Mouse (Mus musculus): ENCODE measurements around the gene Lmnb2.

The Lmnb2 gene

DNA sequence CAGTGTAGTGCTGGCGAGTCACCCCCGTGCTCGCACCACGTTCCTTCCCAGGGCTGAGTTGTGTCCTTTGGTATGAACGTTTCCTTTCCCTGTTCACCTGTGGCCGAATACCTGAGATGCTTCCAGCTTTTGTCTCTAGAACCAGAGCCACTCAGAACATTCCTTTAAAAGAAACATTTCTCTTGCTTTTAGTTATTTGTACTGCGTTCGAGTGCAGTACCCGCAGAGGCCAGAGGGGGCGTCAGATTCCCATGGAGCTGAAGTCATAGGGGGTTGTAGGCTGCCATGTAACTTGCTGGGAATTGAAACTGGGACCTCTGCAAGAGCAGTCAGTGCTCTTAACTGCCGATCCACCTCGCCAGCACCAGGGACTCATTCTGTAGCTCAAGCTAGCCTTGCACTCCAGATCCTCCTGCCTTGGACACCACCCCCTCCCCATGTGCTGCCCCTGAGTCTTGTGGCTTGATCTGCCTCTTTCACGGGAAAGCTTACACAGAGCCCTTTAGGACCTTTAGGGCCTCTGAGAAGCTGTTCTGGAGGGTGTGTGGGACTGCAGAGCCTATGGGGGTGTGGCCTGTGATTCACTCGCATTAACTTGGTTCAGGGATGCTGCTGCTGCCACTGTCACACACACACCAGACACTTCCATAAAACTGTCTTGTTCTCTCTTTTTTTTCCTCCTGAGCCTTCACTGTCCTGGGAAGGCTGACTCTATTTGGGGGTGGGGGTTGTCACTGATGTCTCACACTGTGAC, 28.8 kb upstream of the Lmnb2 start:
- no peak for DNase-seq (ENCODE audit: low read depth, low spot score)

DNA sequence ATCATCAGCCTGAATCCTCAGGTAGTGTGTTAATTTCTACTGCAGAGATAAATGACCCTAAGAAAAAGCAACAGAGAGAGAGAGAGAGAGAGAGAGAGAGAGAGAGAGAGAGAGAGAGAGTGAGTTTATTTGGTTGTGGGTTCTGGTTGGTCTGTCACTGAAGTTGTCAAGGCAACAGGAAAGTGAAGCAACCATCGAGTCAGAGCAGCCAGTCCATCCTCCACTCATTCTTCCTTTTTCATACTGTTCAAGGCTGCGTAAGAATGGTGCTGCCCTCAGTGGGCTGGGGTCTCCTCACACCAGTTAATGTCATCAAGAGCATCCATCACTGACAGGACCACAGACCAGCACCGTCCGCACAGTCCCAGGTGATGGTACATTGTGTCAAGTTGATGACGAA, 26.2 kb upstream of the Lmnb2 start:
- DNase-seq (ENCODE audit: low read depth, low spot score): no peak

DNA sequence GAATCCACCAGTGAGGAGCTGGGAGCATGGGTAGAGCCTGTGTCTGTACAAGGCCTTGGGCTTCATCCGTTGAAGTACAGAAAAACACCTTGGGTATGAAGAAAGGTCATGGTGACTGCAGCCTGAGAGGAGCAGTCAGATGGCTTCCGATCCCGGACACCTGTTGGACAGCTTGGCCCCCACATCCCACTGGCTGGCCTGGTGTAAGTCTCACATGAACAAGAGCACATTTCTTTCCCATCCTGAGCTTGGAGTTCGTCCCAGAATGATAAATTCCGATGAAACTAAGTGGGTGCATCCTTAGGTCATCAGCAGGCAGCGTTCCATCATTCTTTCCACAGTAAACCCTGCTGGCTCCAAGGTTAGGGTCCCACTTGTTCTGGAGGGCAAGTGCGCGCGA, 25.7 kb upstream of the Lmnb2 start:
- no peak for DNase-seq (ENCODE audit: low read depth, low spot score)

DNA sequence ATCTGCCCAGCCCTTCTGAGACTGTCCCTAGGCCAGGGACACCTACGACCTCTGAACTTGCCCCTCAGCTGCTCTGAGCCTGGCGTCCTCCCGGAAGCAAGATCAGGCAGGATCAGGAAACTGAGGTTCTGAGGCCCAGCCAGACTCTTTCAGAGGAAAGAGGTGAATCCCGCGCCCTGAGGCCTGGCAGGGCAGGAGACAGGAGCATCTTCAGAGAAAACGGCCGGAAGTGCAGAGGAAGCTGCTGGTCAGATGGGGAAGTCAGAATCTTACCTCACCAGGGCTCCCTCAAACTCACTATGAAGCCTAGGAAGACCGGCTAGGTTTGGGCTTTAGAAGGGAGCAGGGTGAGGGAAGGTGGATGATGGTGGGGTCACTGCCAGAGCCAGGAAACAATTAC, 24.9 kb upstream of the Lmnb2 start:
- no peak for DNase-seq (ENCODE audit: low read depth, low spot score)

DNA sequence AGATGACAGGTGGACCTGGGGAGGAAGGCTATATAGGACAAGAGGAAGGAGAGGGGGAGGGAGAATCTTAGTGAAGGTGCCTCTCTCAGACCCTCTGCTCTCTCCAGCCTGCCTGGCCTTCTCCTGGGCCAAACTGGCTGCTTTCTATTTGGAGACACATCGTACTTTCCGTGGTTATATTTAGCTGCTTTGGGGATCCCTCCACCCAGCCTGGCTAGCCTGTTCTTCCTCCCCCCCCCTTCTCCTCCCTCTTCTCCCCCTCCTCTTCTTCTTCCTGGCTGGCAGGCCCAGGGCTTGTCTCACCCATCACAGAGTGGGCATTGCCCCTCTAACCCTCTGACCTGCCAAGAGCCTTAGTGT, 22.9 kb upstream of the Lmnb2 start:
- DNase-seq (ENCODE audit: low read depth, low spot score): no peak

DNA sequence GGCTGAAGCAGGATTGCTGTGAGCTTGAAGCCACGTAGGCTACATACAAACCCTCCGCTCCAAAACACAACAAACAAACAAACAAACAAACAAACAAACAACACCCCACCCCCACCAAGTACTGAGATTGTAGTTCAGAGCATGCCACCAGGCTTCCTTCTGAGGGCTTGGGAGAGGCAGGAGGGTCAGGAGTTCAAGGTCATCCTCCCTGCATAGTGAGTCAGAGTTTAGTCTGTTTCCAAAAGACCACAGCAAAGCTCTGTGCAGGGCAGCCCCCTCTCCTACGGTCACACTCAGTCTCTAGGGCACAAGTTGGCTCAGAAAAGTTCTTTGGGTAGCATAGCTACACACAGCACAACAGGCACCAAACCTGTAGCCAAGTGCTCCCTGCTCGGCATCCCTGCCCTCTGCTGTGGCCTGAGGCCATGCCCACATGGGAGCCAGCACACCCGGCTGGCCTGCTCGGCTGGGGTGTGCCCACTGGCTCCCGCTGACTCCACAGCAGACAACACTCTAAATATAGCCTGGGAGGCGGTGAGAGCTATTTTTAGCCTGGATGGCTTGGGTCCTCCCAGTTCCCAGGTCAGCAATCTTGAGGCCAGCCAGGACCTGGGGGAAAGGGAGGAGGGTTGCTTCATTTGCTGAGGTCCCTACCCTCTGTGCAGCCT, 22.4 kb upstream of the Lmnb2 start:
- no peak for DNase-seq (ENCODE audit: low read depth, low spot score)

DNA sequence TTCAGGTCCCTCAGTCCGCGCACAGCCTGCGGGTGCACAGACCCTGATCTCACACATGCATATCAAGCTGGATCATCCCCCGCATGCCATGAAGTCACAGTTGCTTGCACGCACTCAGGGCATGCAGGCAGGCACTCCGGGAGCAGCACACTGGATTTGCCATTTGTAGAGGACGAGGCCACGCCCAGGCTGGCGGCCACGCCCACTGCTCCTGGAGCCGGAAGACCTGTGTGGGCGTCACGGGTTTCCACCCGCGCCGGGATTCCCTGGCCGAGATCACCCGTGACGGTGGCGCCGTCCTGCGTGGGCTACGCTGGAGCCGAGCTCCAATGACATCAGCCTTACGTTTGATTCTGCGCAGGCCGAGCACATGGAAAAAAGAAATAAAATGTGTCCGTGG, 21.6 kb upstream of the Lmnb2 start:
- no peak for DNase-seq (ENCODE audit: low read depth, low spot score)

DNA sequence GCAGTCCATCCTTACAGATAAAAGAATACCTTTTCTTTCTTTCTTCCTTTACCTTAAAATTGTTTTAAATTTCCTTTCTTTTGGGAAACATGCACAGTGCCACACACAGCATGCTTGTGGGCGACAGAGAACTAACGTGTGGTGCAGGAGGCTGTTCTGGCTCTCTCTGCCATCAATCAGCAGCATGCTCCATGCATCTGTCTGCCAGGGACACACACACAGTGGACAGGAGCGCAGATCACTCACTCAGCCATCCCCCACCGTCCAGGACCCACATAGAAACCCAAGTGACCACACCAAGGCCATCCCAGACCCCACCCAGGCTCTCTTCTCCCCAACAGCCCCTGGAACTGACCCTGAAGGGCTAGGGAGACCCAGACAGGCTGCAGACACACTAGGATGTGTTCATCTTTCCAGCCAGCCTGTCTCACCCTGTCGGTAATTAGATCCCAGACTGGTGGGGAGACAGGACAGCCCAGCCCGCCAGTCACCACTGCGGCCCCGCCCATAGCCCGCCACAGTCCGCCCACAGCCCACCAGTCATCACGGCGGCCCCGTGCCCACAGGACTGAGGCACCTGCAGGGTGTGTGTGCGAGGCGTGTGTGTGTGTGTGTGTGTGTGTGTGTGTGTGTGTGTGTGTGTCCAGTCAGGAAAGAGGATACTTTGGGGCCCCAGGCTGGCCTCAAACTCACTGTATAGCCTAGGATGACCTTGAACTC, 20.9 kb upstream of the Lmnb2 start:
- no peak for DNase-seq (ENCODE audit: low read depth, low spot score)

DNA sequence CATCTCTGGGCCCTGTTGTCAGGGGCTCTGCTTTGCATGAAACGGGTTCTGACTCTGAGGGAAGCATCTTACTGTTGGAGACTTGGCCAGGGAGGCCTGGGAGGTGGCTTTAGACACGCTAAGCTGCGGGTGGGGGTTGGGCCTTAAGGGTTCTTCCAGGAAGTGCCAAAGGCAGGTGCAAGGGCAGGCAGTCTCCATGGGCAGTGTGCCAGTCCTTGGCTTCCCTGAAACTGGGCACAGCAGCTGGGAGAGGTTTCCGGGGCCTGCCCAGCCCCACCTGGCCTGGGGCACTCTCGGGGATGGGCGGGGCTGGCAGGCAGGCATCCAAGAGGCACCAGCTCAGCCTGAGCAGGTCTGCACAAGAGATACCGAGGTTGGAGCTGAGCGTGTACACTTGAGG, 19.6 kb upstream of the Lmnb2 start:
- DNase-seq (ENCODE audit: low read depth, low spot score): no peak

DNA sequence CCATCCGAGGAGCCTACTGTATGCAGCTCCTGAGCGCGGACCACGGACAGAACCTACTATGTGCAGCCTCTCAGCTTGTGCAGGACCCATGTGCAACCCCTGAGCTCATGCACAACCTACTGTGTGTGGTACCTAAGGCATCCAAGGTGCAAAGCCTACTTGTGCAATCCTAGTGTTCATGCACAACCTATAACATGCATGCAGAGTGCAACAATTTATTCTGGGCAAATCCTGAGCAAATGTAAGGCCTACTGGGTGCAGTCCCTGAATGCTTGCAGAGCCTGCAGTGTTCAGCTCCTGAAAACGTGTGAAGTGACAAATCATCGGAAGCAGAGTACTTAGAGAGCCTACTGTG, 18.7 kb upstream of the Lmnb2 start:
- no peak for DNase-seq (ENCODE audit: low read depth, low spot score)

DNA sequence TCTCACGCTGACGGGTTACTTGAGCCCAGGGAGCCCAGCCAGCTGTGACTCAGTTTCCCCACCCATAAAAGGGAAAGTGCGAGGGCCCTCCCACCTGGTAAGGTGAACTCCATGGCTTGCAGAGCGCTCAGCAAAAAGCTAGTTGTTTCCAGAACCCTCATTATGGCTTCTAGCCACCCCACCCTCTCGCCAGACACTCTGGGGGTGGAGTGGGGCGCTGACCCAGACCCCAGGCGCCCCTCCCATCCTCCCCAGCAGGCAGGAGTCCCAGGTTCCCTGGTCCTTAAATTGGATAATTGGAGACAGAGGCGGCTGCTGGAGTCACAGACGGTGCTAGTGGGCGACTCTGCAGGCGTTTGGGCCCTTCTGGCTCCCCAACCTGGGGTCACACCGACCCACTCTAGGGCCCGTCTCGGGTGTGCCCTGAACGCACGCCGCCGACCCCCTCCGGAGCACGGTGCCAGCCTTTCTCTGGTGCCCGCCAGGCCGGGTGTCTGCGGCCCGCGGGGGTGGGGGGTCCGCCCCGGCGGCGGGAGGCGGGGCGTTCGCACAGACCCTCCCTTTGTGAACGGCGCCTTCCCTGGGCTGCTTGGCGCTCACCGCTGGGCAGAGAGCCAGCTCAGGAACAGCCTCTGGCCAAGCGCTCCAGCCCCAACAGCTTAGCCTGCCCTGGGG, 18.2 kb upstream of the Lmnb2 start:
- no peak for DNase-seq (ENCODE audit: low read depth, low spot score)

DNA sequence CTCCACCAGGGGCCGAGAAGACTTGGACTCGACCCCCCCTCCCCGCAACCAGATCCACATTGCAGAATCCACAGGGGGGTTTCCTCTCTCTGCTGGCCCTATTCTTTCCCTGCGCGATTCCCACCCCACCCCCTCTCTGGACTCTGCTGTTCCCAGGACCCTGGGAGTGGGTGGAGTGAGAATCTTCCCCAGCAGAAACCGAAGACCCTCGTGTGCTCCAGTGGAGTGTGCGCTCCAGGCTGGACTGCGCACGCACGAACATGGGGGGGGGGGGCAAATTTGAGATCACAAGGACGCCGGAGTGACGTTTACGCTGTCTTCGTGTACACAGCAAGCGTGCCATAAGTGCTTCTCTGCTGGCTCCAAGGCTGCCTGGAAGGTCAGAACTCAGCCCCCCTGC, 17.7 kb upstream of the Lmnb2 start:
- DNase-seq (ENCODE audit: low read depth, low spot score): no peak

DNA sequence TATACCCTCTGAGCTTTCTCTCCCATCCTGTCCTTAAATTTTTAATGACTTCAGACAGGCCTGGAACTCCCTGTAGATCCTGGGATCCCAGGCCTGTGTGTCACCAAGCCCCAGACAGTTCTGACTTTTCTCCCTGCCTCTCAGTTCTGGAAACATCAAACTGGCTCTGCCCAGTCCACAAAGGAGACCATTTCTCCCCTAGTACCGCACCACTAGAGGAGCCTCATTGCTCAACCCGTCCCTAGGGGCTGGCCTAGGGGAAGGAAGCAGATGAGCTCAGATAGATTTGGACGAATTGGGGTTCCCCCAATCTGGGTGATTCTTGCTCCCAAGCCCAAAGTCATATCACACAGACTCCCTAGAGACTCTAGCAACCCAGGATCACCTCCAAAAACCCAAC, 17.2 kb upstream of the Lmnb2 start:
- no peak for DNase-seq (ENCODE audit: low read depth, low spot score)

DNA sequence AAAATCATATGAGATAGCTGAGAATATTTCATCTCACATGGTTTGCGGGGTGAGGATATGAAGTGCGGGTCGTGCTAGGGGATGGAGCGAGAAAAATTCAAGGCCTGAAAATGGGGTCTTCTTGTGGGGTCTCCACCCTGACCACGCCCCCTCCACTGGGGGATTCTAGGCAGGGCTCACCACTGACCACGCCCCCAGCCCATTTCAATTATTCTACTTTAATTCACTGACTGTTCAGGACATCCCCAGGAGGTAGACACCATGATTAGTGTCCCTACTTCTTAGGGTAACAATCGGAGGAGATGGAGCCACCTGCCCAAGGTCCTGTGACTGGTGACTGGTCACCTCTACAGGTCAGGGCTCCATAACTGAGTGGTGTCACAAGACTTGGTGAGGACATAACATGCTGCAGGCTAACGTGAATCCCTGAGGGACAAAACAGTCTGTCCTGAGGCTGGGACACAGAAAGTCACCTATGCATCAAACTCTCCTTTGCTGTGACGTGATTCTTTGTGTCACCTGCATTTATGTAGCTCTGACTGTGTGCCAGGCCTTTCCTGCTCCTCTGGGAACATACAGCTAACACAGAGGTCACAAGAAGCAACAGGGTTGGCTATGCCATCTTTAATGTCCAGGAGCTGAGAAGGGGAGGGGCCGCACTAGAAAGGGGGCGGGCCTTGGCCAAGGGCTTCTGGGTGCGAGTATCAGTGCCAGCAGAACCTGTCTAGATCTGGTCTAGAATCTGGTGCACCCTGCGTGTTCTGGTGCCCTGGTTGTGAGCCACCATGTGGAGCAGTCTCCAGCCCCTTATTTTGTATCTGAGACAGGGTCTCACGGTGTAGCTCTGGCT, 16.3 kb upstream of the Lmnb2 start:
- DNase-seq (ENCODE audit: low read depth, low spot score): no peak

DNA sequence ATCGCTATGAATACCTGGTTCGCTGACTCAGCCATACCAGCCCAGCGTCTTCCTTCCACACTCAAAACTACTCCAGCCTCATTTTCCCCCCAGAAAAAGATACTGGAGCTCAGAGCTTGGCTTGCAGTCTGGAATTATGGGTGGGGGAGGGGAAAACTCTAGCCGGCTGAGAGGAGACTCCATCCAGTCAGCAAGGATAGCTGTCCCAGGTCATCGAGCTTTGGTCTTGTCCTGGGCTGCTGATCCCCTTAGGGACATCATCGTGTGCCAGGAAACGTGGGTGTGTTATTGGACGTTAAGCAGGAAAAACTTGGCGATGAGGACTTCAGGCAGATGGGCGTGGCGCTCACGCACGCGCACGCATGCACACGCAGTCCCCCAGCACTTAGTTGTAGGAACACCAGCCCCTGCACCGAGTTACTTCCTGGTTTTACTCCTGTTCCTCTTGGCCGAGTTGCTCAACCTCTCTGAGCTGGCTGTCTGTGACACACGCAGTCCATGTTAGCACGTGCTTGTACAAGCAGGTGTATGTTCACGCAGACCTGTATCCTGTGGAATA, 15.5 kb upstream of the Lmnb2 start:
- DNase-seq (ENCODE audit: low read depth, low spot score): no peak

DNA sequence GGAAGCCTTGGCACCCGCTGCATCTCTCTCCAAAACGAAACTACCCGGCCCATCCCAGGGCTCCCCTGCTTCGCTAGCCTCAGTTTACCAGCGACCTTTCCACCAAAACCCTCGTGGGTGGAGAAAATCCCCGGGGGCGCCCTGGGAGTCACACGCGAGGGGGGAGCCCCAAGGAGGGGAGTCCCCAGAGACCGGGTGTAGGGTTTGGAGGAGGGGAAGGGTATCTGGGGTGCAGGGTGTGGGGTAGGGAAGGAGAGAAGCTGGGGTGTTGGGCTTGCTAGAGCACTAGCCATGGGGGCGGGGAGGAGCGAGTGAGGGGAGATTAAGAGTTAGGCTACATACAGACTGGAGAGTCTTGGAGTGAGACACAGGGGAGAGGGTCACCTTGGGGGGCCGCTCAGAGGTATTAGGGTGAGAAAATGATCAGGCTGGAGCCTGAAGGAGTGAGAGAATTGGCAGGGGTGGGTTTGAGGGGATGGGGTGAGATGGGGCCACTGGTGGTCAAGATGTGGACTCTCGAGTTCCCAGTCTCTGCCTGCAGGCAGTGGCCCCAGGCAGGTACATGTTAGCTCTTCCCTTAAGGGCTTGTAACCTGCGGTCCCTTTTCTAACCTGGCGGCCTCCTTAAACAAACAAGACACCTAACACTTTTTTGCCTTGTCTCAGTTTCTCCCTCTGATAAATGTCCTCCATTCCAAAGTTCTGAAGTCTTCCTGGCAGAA, 14.8 kb upstream of the Lmnb2 start:
- no peak for DNase-seq (ENCODE audit: low read depth, low spot score)

DNA sequence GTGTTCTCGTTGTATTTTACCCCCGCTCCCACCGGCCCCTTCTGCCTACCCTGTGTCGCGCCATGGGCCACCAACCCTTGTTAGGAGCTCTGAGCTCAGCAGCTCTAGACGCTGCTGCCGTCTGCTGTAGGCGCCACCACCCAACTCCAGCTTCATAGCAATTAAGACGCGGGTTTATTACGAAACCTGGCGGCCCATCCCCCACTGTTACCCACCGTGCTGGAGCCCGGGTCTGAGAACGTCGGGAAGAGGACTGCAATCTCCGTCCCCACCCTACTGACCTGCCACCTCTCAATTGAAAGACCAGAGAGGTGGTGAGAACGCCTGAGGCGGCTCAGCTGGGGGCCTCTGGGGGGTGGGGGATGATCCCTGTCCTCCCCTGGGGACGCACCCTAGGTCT, 14.2 kb upstream of the Lmnb2 start:
- DNase-seq (ENCODE audit: low read depth, low spot score): no peak

DNA sequence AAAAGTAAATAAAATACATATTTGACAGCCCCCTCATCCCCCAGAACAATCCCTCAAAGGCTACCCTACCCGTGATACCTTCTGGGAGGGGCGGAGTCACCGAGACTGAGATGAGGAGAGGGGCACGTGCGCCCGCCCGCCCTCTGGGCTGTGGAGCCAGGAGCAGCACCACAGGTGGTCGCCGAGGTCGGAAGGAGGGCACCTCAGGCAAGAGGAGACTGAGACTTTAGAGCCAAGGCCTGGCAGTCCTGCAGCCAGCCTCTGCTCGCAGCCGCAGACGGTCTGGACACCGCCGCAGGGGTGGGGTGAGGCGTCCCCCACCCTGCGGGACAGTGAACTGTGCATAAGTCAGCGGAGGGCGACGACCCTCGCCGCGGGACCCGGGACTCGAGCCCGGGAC, 13.7 kb upstream of the Lmnb2 start:
- no peak for DNase-seq (ENCODE audit: low read depth, low spot score)

DNA sequence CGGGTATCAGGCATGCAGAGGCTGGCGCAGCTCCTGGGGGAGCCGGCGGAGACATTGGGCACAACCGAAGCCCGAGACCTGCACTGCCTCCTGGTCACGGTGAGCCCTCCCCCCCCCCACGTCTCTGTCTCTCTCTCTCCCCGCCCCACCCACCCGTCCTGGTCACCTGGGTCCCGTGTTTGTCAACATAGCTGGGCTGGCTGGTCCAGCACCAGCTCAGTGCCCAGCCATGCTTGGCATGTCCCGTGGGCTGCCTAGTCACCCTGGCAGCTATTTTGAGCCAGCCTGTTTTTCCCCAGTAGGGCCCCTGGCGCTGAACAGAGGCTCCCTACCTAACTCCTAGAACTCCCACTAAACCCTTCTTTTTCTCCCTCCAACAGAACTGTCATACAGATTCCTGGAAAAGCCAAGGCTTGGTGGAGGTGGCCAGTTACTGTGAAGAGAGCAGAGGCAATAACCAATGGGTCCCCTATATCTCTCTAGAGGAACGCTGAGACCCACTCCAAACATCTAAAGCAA, 13.2 kb upstream of the Lmnb2 start:
- DNase-seq (ENCODE audit: low read depth, low spot score): no peak

DNA sequence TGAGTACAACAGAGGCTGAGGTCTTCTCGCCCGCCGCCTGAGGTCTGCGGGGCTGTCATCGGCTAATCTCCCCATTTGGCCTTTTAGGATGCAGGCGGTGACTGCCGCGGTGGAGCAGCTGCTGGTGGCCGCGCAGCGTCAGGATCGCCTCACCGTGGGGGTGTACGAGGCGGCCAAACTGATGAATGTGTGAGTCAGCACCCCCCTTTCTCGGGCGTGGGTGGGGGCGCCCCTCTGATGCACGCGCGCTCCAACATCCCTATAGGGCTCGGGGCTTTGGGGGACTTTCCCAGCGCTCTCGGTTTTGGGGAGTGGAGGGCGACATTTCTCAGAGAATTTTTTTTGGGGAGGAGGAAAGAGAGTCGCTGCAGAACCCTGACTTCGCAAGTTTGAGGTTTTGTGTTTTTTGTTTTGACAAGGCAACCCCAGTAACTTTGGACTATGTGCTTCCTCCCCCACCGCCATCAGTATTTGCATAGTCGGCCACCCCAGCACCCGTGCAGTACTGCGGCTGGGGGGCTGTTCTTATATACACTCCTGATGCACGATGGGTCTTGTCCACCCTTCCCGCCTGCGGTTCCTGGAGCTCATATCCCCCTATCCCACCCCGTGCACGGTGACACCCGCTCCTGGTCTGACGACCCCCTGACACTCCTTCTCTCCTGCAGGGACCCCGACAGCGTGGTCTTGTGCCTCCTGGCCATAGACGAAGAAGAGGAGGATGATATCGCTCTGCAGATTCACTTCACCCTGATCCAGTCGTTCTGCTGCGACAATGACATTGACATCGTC, 12.5 kb upstream of the Lmnb2 start:
- no peak for DNase-seq (ENCODE audit: low read depth, low spot score)

Data from brain, embryonic 18.5 days (tissue).